Mouse (Mus musculus) CD4-positive, CD25-positive, alpha-beta regulatory T cell, adult 4 months (primary cell): ENCODE data around the gene Pdlim1. TPM values are rescaled to one million over a fixed set of nuclear protein-coding genes. Genes with fewer than 3 reads are reported as not detected.

ENCODE experiments used
- ATAC-seq: one replicate; pipeline ENCODE4 v1.8.0; 2017
- polyA plus RNA-seq, 2 experiments: library from polyadenylated mRNA; unstranded; fragments of 100-300 nt; shearing (Covaris generic); gene quantifications; one replicate each; pipeline ENCODE4 v1.2.1; 2017

The Pdlim1 gene
- polyA plus RNA-seq = 100 to 1,000 TPM; 133 to 159 TPM

GRCm38 (mm10) chr19:40271308-40271892, at the start of gene Pdlim1:
Gene Pdlim1 (minus strand): TSS chr19:40271842.
- peak; percentile 46 for ATAC-seq

DNA sequence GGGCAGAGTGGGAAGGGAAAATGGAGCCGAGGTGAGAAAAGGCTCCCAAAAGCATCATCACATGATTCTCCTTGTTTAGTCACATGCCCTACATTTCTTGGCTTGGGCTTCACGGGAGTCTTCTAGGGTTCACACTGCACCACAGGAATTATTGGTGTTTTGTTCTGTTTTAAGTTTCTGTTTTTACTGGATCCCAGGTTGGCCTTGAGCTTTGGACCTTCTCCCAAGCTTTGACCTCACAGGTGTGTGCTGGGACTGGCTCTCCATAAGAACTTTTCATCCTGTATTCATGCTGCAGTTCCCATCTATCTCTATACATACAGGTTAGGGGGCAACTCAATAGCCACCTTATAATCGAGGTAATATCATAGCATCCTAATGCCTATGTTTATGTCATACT, 47.6 kb upstream of the Pdlim1 start:
- ATAC-seq = no peak

GRCm38 (mm10) chr19:40318511-40318910, 46.9 kb upstream of the Pdlim1 start:
- no peak for ATAC-seq

DNA sequence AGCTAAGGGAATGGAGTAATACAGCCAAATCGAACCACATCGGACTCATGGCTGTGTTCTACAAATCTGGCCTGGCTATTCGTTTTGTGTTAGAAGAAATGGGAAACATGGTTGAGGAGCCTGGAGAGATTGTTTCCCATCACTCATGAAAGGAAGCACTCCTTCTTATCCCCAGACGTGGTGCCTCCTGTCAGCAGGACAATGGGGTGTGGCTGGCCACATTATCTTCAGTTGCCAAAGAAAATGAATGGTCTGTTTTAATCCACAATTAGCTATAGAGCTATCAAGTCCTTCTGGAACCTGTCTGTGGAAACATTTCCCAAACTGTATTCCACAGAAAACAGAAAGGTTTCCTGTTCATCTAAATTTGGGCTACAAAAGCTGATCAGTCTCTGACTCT, 45.4 kb upstream of the Pdlim1 start:
- ATAC-seq = no peak

- no peak for ATAC-seq
These were observed 42.6 kb upstream of the Pdlim1 start for GRCm38 (mm10) chr19:40314252-40314651.

DNA sequence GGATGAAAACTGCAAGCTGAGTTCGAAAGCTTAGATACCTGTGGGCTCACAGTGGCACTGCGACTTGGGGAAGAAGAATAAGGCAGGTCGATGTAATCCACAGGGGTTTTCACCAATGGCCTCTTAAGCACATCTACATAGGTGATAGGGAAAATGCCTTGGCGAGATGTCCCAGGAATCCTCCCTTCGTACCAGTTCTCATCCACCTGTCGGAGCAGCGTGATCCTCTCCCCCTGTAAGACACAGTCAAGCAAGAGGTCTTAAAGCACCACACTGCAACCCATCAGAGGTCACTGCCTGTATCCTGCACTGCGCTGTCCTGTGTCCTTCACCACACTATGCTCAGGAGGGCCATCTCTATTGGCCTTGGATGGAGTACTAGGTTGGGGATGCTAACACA, 40.0 kb upstream of the Pdlim1 start:
- ATAC-seq = no peak

DNA sequence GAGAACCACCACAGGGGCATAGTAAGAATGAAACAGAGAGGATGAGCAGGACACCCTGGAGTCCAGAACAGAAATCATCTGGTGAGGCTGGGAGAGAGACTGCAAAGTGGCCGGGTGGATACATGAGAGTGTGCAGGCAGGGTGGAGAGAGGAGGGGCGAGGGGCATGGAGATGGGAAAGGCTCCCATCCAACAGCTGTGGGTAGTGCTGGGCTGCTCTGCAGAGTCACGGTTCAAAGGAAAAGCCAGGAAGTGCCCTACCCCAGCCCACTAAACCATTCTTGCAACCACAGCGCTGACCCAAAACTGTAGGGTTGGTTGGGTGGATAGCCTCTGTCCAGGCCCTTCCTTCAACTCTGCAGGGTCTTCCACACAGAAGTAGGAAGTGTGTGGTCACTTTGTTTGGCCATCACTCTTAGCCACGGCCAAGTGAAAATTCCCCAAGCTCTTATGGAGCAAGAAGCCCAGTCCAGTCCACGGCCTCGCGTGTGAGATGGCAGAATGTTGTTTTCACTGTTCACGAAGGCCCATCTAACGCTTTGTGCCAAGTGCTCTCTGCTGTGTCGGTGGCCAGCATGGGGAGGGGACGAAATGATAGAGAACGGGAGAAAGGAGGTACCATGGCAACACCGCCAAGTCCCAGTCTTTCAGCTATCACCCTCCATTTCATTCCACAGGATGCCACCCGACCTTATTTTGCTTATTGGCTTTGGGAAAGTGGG, 38.9 kb upstream of the Pdlim1 start:
- ATAC-seq = no peak

DNA sequence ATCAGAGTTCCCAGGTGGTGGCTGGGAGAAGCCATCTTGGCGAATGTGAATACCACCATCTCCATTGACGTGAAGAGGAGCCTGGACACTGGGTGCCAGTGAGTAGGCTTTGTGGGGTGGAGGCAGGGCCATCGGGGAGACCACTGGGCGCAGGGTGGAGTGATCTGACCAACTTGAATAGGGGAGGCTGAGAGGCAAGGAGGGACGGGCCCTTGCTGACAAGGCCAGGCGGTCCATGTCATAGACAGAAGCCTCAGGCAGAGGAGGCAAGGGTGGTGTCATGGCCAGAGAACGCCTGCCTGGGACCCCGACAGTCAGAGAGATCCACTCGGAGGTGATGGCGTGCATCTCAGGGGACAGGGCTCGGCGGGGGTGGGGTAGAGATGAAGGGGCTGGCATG, 38.3 kb upstream of the Pdlim1 start:
- no peak for ATAC-seq

GRCm38 (mm10) chr19:40307550-40307949, 35.9 kb upstream of the Pdlim1 start:
- no peak for ATAC-seq

DNA sequence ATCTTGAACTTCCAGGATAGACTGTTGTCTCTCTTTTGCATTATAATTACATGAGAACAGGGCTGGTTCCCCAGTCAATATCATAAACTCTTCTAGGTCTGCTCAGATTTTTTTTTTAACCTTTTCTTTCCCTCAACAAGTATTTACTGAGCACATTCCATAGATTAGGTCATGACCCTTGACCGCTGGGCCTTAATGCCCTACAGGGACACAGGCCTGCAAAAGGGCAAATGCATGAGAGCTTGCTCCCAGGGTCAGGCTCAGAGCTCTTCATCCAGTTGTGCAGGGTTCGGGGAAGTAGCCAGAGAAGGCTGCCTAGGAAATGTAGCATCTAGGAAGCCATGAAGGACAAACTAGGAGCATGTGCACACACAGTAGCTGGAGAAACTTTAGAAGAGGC, 35.0 kb upstream of the Pdlim1 start:
- ATAC-seq = no peak

DNA sequence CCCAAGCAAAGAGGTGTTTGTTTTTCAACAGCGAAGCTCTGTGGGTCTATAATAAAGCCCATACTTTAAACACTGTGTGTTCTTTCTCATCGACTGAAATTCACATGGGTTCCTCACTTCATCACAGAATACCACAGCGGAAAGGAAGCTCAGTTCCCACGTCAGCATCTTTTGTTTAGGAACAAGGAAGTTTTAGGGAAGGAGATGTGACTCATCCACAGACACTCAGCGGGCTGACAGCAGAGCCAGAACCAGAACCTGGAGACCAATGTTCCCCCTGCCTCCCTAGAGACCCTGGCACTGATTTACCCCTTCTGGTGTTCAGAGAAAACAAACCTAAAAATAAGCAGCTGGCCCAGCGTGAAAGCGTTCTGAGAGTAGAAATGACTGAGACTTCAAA, 33.8 kb upstream of the Pdlim1 start:
- ATAC-seq = no peak

DNA sequence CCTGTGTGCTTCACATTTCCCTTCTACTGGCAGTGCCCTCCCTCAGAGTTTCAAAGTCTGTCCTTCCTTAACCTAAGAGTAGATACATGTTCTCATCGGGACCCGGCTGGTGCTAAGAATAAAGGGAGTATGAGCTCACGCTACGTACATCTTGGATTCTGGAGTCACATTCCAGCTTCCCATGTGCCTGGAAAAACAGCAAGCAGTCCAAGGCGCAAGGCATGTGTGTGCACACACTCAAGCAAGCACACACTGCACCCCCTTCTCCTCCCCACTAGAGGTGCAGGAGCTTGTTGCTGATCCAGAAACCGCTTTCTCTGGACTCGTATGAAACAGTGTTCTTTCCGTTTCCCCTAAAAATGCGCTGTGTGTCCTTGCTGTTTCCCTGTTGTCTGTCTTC, 31.3 kb upstream of the Pdlim1 start:
- ATAC-seq = no peak

DNA sequence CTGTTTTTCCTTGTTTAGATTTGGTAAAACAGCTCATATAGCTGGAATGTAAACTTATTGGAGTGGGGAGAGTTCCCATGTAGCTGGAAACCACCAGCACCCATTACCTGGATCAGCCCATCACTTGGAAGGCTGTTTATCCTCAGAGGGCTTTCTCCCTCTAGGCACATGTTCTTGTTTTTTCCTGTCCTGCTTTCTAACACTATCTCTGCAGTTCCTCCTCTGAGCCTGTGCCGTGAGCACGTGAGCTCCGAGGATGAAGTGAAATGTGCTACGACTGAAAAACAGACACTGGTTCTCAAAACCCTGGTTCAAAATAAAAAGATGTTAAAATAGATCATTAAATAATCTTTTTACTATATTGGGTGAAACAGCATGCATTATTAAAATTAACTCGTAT, 30.8 kb upstream of the Pdlim1 start:
- ATAC-seq = no peak

DNA sequence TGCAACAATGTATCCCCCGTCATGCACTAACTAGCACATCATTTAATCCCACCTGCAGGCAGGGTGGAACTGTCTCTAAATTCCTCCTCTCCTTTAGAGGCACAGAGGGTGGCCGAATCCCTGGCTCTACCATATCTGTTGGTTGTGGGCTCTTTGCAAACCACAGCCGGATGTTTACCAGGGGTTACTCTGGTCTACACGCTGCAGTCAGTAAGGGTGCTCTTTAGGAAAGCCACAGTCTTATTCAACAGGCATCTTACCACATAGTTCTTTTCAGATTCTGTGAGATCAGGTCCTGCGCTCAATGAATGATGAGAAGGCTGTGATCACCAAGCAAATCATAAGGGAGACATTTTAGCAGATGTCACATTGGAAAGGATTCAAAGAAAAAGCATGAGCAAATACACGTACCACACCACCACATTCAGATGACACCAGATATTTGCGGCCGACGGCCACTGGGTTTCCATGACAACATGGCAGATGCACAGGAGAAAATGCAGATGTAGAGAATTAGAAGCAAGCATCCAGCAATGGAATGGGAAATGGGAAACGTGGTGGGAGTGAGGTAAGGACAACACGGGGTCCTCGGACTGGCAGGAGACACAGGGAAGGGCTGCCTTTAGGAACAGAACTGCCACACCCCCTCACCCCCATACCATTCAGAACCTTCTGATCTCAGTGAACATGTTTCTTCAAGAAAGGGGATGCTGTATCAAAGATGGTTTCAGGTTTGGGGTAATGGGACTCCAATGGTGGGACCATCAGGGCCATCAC, 28.5 kb upstream of the Pdlim1 start:
- ATAC-seq = no peak

DNA sequence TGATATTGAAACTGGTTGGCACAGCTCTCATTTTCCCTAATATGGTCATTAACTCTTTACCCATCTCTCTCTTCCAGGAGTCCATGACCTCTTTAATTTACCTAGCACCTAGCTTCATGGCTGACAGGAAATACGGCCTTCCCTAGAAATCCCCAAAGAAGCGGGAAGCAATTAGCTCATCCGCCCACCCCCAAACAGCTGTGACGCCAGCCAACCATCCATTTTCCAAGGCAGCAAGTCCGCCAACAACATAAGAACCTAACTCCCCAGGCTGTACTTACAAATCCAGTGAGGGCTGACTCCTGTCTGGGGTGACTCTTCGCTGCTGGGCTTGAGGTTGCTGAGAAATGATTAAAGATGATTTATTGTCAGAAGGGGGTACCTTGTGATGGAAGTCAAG, 27.5 kb upstream of the Pdlim1 start:
- no peak for ATAC-seq

DNA sequence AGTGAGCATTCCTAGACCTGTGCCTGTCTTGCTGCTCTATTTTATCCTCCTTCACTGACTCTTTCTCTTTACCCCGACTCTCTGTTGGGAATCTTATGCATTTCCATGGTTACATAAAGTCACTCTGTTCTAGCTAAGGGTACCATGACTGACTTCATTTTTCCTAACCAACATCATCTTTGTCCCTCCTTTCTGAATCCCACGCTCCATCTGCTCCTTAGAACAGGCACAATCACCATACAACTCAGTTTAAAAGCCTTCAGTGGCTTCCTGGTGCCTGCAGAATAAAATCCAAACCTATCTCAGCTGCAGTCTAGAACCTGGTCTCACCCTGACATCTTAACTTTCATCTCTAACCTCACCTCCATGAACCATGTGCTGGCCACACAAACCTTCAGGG, 26.9 kb upstream of the Pdlim1 start:
- ATAC-seq = no peak

DNA sequence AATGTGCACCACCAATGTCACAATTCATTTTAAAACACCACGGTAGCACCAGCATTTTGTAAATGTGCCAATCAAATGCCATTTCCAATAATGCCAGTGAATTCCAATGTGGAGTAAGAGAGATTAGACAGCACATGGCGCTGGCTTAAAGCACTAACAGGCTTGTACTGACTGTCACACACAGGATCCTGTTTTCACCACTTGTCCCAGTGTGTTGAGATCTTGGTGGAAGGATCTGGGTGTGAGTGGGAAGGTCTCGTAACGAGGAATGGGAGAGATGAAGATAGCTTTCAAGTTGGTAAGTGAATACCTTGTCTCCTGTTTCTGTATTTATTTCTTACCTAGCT, 26.1 kb upstream of the Pdlim1 start:
- no peak for ATAC-seq

GRCm38 (mm10) chr19:40297078-40297797, 25.6 kb upstream of the Pdlim1 start:
- ATAC-seq = no peak

DNA sequence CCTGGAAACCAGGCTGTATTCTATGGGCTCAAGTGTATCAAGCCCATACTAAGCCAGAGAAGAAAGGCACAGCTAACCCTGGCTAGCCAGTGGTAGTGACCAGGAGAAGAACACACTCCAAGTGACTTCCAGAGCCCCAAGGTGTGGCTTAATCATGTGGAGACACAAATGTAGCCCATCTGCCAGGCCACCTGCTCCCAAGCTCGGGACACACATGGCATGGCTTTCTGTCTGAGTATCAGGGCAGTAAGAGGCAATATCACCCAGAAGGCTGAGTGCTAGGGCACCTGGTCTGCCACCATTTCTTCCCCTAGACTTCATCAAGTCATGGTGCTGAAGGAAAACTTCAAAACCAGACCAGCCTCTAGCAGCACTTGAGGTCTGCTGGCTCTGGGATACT, 22.6 kb upstream of the Pdlim1 start:
- ATAC-seq = no peak

DNA sequence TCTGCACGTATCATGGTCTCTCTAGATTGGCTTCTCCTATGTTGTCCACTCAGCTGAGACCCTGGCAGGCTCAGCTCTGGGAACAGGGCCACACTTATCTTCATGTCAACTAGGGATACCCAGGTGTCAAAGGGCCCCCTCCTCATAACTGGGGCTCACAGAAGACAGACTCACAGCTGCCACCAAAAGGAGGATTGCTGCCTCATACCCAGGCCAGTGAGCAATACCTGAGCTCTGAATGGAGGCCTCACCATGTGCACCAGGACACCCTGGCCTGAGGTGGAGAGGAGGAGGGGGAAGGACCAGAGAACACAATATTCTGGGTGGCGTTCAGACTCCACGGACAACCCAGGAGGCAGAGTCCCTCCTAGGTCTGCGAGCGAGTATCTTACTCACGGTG, 22.1 kb upstream of the Pdlim1 start:
- ATAC-seq = no peak

- ATAC-seq = no peak
These were observed 18.6 kb upstream of the Pdlim1 start for GRCm38 (mm10) chr19:40290099-40290724.

GRCm38 (mm10) chr19:40288415-40288814, 16.8 kb upstream of the Pdlim1 start:
- no peak for ATAC-seq

DNA sequence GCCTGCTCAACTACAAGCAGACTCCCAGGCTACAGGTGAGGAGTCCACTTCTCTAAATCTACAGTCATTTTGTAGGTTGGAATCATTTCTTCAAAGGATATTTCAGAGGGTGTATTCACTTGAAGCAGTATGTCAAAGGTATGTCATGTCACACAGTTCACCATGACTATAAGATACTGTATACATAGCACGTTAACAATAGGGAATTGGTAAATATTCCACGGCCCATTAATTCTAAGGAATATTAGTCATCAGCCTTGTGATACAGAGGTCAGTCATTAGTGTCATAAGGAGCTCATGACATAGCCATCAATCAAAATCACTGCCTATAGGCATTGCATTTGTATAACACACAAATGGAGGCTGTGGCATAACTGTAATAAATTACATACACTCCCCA, 13.1 kb upstream of the Pdlim1 start:
- ATAC-seq = no peak
